Mouse (Mus musculus): ENCODE results near the gene Hsf2bp.

The Hsf2bp gene

GRCm38 (mm10) chr17:32031684-32032083 lies 4.5 kb downstream of the Hsf2bp start:
- DNase-seq = no peak

DNA sequence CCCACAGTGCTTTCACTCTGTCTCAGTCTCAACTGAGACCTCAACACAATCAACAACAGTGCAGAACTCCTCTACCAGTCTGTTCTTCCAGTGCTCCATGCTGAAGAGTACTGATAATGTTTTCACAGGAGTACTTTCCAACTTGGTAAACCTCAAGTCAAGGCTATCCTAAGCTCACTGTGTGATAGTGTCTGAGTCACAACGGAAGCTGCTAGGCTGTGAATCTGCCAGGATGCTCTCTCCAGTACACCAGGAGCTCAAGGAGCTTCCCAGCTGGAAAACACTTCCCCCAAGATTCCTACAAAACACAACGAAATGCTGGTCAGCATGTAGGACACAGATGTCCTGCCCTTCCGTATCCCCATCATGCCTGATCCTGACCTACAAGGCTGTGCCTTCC lies 7.8 kb downstream of the Hsf2bp start:
- no peak for DNase-seq

- DNase-seq = peak; percentile 46
Observed at GRCm38 (mm10) chr17:32027666-32028065, 8.5 kb downstream of the Hsf2bp start.

DNA sequence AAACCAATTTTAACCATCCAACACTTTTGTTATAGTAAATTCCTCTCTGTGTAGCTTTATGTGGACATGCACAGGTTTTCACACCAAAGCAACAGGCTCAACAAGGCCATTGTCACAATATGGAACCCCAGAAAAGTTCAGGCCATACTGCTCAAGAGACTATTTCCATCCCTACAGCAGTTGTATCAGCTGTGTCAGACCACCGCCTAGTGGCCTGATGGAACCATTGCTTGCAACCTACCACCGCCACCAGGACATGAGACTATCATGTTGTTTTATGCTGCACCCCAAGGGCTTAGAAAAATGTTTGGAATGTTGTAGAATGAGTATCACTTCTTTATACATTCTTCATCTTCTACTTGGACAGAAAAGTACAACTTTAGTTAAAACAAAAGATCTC lies 10.8 kb downstream of the Hsf2bp start:
- DNase-seq = peak; percentile 85

GRCm38 (mm10) chr17:32024671-32025073 lies 11.5 kb downstream of the Hsf2bp start:
- DNase-seq = peak; percentile 55

- DNase-seq = no peak
Observed at GRCm38 (mm10) chr17:32023088-32023487, 13.1 kb downstream of the Hsf2bp start.

GRCm38 (mm10) chr17:32022551-32022950 lies 13.6 kb downstream of the Hsf2bp start:
- peak; percentile 35 for DNase-seq

DNA sequence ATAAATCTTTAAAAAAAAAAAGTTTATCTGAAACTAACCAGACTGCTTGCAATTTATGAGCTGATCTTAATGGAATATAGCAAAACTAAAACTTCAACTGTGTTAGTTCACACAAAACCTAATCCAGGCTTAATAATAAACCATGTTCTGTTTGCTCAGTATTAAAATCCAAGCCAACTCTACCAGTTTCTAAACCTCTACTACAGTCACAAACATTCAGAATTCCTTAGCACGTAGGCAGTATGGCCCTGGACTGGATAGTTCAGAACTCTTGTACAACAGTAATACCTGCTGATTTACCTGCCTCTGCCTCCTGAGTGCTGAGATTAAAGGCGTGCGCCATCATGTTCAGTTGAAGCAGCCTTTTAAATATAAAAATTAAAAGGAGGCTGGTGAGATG lies 14.2 kb downstream of the Hsf2bp start:
- DNase-seq = peak; percentile 39

- DNase-seq = no peak
Observed at GRCm38 (mm10) chr17:32018127-32018894, 17.8 kb downstream of the Hsf2bp start.

DNA sequence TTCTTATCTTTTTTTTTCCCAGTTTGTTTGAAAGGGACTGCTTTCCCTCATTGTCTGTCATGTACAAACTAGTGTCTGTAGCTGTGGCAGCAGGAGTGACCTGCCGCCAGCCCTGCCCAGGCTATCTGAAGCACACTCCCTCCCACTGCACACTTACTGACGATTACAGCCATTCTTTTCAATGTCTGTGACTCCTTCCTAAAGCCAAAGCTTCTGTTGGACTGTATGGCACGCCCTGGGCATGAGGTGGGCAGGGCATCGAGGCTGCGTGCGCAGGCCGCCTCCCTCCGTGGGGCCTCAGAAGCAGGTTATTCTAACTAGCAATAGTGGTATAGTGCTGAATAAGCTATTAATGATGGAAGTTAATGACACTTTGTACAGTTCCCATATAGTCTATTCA lies 19.7 kb downstream of the Hsf2bp start:
- DNase-seq = no peak

DNA sequence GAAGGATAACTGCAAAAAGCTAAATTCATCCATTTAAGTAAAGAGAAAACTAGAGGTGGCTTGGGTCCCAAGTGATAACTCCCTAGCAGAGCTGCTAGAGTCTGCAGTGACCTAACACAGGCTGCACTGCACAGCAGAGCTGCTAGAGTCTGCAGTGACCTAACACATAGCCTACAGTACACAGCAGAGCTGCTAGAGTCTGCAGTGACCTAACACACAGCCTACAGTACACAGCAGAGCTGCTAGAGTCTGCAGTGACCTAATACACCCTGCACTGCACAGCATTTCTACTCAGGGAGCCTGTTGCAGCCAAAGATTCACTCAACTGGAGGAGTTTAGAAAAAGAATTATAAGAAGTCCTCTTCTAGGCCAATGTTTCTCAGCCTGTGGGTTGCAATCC lies 22.5 kb downstream of the Hsf2bp start:
- DNase-seq = no peak

DNA sequence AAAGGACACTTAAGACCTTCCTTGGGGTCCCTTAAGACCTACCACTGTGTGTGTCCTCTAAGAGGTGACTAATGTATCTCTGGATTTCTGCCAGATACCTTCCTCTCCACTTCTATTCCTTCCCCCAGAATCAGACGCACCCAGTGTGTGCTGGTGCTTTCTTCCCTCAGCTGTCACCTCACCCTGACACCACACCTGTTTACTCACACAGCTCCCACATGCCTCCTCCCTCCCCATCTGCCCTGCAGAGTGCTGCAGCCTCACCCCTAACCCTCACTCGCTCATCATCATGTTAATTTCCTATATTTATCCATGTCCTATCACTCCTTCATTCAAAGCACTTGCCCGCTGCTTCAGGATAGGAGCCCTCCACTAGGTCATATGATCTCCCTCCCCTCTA lies 23.9 kb downstream of the Hsf2bp start:
- no peak for DNase-seq

- no peak for DNase-seq
Observed at GRCm38 (mm10) chr17:32011694-32012093, 24.5 kb downstream of the Hsf2bp start.

- no peak for DNase-seq
Observed at GRCm38 (mm10) chr17:32006800-32007199, 29.3 kb downstream of the Hsf2bp start.

DNA sequence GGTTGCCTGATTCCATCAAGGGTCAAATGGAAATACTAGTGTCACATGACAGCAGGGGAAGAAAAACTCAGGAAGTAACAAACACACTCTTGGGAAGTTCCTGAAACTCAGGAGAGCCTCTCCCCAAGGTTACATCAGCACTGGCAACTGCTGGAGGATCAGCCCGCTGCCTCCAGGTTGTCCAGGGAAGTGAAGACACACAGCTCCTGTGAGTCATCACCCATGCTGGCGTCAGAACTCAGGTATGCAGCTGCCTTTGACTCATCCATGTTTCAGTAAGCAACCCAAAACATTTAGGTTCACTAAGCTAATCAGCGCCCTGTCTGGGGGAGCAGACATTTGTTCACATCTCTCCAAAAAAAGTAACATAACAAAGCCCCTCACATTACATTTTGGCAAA lies 32.9 kb downstream of the Hsf2bp start:
- DNase-seq = no peak

DNA sequence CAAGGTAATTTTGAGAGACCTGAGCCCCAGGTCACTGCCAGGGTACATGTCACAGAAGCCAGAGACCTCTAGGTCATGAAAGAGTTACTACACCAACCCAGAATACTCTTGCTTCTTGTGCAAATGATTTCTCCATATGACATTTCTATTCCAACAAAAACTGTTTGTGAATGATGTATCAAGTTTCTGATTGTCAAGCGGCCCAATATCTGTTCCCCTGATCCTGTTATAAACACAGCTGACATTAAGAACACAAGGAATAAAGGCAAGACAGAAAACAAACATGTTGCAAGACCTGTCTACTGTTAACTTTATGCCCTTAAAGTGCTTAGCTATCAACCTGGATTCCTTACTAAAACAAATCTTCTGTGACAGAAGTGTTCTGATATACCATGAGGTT lies 37.8 kb downstream of the Hsf2bp start:
- no peak for DNase-seq

GRCm38 (mm10) chr17:31996331-31996730 lies 39.8 kb downstream of the Hsf2bp start:
- no peak for DNase-seq

- no peak for DNase-seq
Observed at GRCm38 (mm10) chr17:31995784-31996183, 40.4 kb downstream of the Hsf2bp start.

DNA sequence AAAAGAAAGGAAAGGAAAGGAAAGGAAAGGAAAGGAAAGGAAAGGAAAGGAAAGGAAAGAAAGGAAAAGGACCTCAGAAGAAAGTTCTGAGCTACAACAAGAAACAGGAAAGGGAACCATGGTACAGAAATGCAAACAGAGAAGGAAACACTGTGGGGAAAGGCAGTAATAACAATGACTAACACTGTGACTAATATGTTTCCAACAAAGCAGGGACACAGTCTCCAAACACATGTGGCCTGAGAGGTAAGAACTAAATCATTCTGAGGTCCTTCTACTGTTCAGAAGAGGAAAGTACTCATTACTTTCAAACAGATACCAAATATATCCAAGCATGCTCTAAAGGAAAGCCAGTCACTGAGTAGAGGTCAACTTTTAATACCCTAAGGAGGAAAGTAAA lies 42.0 kb downstream of the Hsf2bp start:
- no peak for DNase-seq

- DNase-seq = no peak
Observed at GRCm38 (mm10) chr17:31993354-31993753, 42.8 kb downstream of the Hsf2bp start.

DNA sequence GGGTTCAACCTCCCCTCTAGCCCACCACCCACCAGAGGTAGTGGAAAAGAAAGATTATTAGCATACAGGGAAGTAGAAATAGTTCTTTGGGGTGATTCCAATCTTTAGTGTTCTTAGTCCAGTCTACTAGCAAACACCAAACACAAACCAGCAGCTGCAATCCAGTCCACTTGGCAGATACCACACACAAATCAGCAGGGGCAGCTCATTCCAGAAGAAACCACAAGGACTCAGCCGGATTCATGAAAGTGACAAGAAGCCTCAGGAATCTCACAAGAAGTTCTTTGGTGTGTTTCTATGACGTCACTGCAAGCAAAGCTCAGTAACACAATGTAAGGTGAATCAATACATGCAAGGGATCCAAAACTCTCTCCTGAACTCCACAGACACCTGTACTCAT lies 44.1 kb downstream of the Hsf2bp start:
- DNase-seq = no peak

GRCm38 (mm10) chr17:31989035-31989434 lies 47.1 kb downstream of the Hsf2bp start:
- no peak for DNase-seq

- no peak for DNase-seq
Observed at GRCm38 (mm10) chr17:31986915-31987314, 49.2 kb downstream of the Hsf2bp start.

GRCm38 (mm10) chr17:31983491-31983890 lies 52.7 kb downstream of the Hsf2bp start:
- DNase-seq = no peak

Data from kidney, postnatal 14 days (tissue).